ENCODE assay signal across 9 mouse cellular contexts in the genomic region with DNA sequence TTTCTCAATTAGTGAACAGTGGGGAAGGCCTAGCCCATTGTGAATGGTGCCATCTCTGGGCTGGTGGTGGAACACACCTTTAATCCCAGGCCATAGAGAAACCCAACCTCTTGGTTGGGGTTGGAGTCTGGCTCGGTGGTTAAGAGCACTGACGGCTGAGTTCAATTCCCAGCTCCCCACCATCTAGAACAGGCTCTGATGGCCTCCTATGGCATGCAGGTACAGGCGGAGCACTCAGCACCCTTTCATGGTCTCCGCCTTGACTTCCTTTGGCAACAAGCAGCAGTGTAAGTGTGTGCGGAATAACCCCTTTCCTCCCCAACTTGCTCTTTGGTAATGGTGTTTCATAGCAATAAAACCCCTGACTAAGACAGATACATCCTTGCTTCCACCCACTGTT. TPM values are rescaled to one million over a fixed set of nuclear protein-coding genes. Genes with fewer than 3 reads are reported as not detected.
DNase-seq lines count a peak whose midpoint lies in the region; ATAC-seq and TF ChIP-seq lines count a peak whose summit lies in the region.
"Had no signal": no experiment of that assay in that cellular context is flagged by ENCODE, and none has a peak within 500 bp of the region (broad histone marks: within the 10 kb centered on the region; RNA-seq: fewer than 3 reads in every experiment).

No protein-coding gene starts in this region.

- peaks cover 77% of the 10 kb centered on the region for H3K4me1 ChIP-seq in megakaryocyte, embryonic 14.5 days
- peaks cover 27% of the 10 kb centered on the region for H3K4me1 ChIP-seq in forebrain, embryonic 12.5 days
- peaks cover 30% of the 10 kb centered on the region for H3K4me1 ChIP-seq in limb, embryonic 15.5 days
- peaks cover 6% of the 10 kb centered on the region; the same call in 1 of the 2 replicates for H3K4me1 ChIP-seq in stomach, postnatal 0 days (replicated peaks; ENCODE audit: control insufficient read depth, insufficient read depth)
- H3K4me1 ChIP-seq in kidney, adult 2 months (ENCODE audit: control insufficient read depth, insufficient read depth, low read length): peaks cover 13% of the 10 kb centered on the region; the same call in 1 of the 2 replicates

- peak overlapping the region; percentile 95 for H3K9ac ChIP-seq in forebrain, embryonic 12.5 days
- no peak overlapping the region; the same call in 1 of the 2 replicates for H3K9ac ChIP-seq in limb, embryonic 15.5 days
- H3K9ac ChIP-seq in stomach, postnatal 0 days (ENCODE audit: low read length): peak overlapping the region; percentile 81

- no peaks in the 10 kb centered on the region for H3K9me3 ChIP-seq in megakaryocyte, embryonic 14.5 days
- H3K9me3 ChIP-seq in forebrain, embryonic 12.5 days: no peaks in the 10 kb centered on the region
- no peaks in the 10 kb centered on the region for H3K9me3 ChIP-seq in limb, embryonic 15.5 days
- no peaks in the 10 kb centered on the region for H3K9me3 ChIP-seq in stomach, postnatal 0 days (ENCODE audit: control insufficient read depth, low read length)

- peak overlapping the region; percentile 87 for H3K4me2 ChIP-seq in forebrain, embryonic 12.5 days
- peak overlapping the region; percentile 74 for H3K4me2 ChIP-seq in limb, embryonic 15.5 days
- peak overlapping the region; percentile 63 for H3K4me2 ChIP-seq in stomach, postnatal 0 days (replicated peaks; ENCODE audit: low read depth)

- peak overlapping the region; percentile 92 for H3K4me3 ChIP-seq in megakaryocyte, embryonic 14.5 days (replicated peaks)
- peak overlapping the region; percentile 93 for H3K4me3 ChIP-seq in forebrain, embryonic 12.5 days (replicated peaks)
- H3K4me3 ChIP-seq in limb, embryonic 15.5 days: peak overlapping the region; percentile 69
- H3K4me3 ChIP-seq in stomach, postnatal 0 days (ENCODE audit: low read depth, low read length): peak overlapping the region; percentile 76; the same call in 1 of the 2 replicates
- no peak overlapping the region for H3K4me3 ChIP-seq in kidney, adult 2 months (ENCODE audit: insufficient read depth, low read depth, low read length)

- TF ChIP-seq EP300 in stomach, postnatal 0 days (optimal IDR thresholded peaks at IDR 0.05): no peak

- TF ChIP-seq CTCF in stomach, postnatal 0 days (IDR thresholded peaks at IDR 0.05; ENCODE audit: low read depth): no peak
- no peak for TF ChIP-seq CTCF in kidney, adult 2 months (conservative IDR thresholded peaks at IDR 0.05; ENCODE audit: insufficient read depth, insufficient read length, low read depth, low read length)

- WGBS in forebrain, embryonic 12.5 days: 82% methylated on average over 5 of the region's 5 CpGs
- WGBS in limb, embryonic 15.5 days: 66% methylated on average over 5 of the region's 5 CpGs
- WGBS in stomach, postnatal 0 days: 42% methylated on average over 5 of the region's 5 CpGs
- 65% methylated on average over 5 of the region's 5 CpGs for WGBS in kidney, adult 2 months

- ATAC-seq in megakaryocyte, adult 5-6 weeks (ENCODE audit: poor library complexity, severe bottlenecking): no peak
- no peak for ATAC-seq in forebrain, embryonic 12.5 days (ENCODE audit: low FRiP score)
- no peak for ATAC-seq in limb, embryonic 15.5 days (ENCODE audit: insufficient number of reproducible peaks, low FRiP score, low TSS enrichment, low read depth)
- ATAC-seq in stomach, postnatal 0 days (ENCODE audit: low FRiP score, low TSS enrichment): no peak

- no peak for DNase-seq in stomach, postnatal 0 days (ENCODE audit: low spot score)
- DNase-seq in adrenal gland, postnatal 10 days: no peak
- no peak for DNase-seq in kidney, adult 2 months

- TF ChIP-seq POLR2A in kidney, adult 2 months (IDR thresholded peaks at IDR 0.05; ENCODE audit: low read depth, low read length): no peak

- 0 out of 2 replicates have a peak overlapping the region, but pooled peaks have one; percentile 54 for H3K27ac ChIP-seq in forebrain, embryonic 12.5 days
- H3K27ac ChIP-seq in limb, embryonic 15.5 days: 0 out of 2 replicates have a peak overlapping the region, but pooled peaks have one; percentile 7
- H3K27ac ChIP-seq in stomach, postnatal 0 days (replicated peaks): peak overlapping the region; percentile 92; the same call in 1 of the 2 replicates
- H3K27ac ChIP-seq in kidney, adult 2 months (ENCODE audit: insufficient read depth, low read depth, low read length): no peak overlapping the region

- peaks cover 54% of the 10 kb centered on the region for H3K36me3 ChIP-seq in megakaryocyte, embryonic 14.5 days (replicated peaks; ENCODE audit: low read length)
- H3K36me3 ChIP-seq in forebrain, embryonic 12.5 days (replicated peaks): peaks cover 51% of the 10 kb centered on the region
- H3K36me3 ChIP-seq in limb, embryonic 15.5 days: peaks cover 46% of the 10 kb centered on the region
- H3K36me3 ChIP-seq in stomach, postnatal 0 days (ENCODE audit: control insufficient read depth, insufficient read depth, low read length): peaks cover 18% of the 10 kb centered on the region
- no peaks in the 10 kb centered on the region for H3K36me3 ChIP-seq in kidney, adult 2 months (ENCODE audit: control insufficient read depth, insufficient read depth, low read length)

- H3K27me3 ChIP-seq in megakaryocyte, embryonic 14.5 days (replicated peaks): no peaks in the 10 kb centered on the region
- H3K27me3 ChIP-seq in forebrain, embryonic 12.5 days: no peaks in the 10 kb centered on the region
- H3K27me3 ChIP-seq in limb, embryonic 15.5 days: no peaks in the 10 kb centered on the region
- no peaks in the 10 kb centered on the region for H3K27me3 ChIP-seq in stomach, postnatal 0 days (ENCODE audit: control insufficient read depth, insufficient read depth, low read length)
- no peaks in the 10 kb centered on the region for H3K27me3 ChIP-seq in kidney, adult 2 months (replicated peaks; ENCODE audit: control insufficient read depth, insufficient read depth, low read length)

RNA-seq across cellular contexts. Expression of gene Fam69b, which starts 10.3 kb away (rescaled TPM):
- polyA plus RNA-seq in megakaryocyte, embryonic 14.5 days (2012; ENCODE audit: insufficient read depth, low replicate concordance): 1.2 TPM in 1 of 2 replicates, not detected in the other
- total RNA-seq in megakaryocyte, adult 5-6 weeks (2015): 0.33 TPM in 1 of 2 replicates, not detected in the other
- total RNA-seq in megakaryocyte, adult 5-6 weeks (2017): 0.11 and 0.33 TPM in 2 replicates
- polyA plus RNA-seq in forebrain, embryonic 12.5 days (2016; fragmentation: Nextera tagmentation; extraction: Ambion mirVana): 67.1 and 67.2 TPM in 2 replicates
- polyA plus RNA-seq in limb, embryonic 15.5 days (2015; fragmentation: Nextera tagmentation; extraction: Ambion mirVana): 32.0 and 42.8 TPM in 2 replicates
- polyA plus RNA-seq in stomach, postnatal 0 days (2015; fragmentation: Nextera tagmentation; extraction: Ambion mirVana): 10.9 and 13.4 TPM in 2 replicates
- 10 to 100 TPM in 1 of 2 experiments, 1 to 10 TPM in 1; 9.1 to 17.1 TPM for total RNA-seq in adrenal gland, postnatal 10 days (2021)
- 12.2 and 14.5 TPM in 2 replicates for polyA plus RNA-seq in kidney, adult 2 months (2012; rRNA removed)

RNA-seq across cellular contexts. Expression of gene Lcn4, which starts 32.5 kb away (rescaled TPM):
- not detected in 2 replicates for polyA plus RNA-seq in megakaryocyte, embryonic 14.5 days (2012; ENCODE audit: insufficient read depth, low replicate concordance)
- 0.96 TPM in 1 of 2 replicates, not detected in the other for total RNA-seq in megakaryocyte, adult 5-6 weeks (2015)
- total RNA-seq in megakaryocyte, adult 5-6 weeks (2017): not detected in 2 replicates
- not detected in 2 replicates for polyA plus RNA-seq in forebrain, embryonic 12.5 days (2016; fragmentation: Nextera tagmentation; extraction: Ambion mirVana)
- polyA plus RNA-seq in limb, embryonic 15.5 days (2015; fragmentation: Nextera tagmentation; extraction: Ambion mirVana): not detected in 2 replicates
- polyA plus RNA-seq in stomach, postnatal 0 days (2015; fragmentation: Nextera tagmentation; extraction: Ambion mirVana): not detected in 2 replicates
- not detected for total RNA-seq in adrenal gland, postnatal 10 days (2021)
- 0.34 TPM in 1 of 2 replicates, not detected in the other for polyA plus RNA-seq in kidney, adult 2 months (2012; rRNA removed)
- polyA plus RNA-seq: brain, embryonic 14.5 days had no signal

RNA-seq across cellular contexts. Expression of gene Agpat2, which starts 34.4 kb away (rescaled TPM):
- 34.1 and 41.8 TPM in 2 replicates for polyA plus RNA-seq in megakaryocyte, embryonic 14.5 days (2012; ENCODE audit: insufficient read depth, low replicate concordance)
- total RNA-seq in megakaryocyte, adult 5-6 weeks (2015): 37.0 and 41.9 TPM in 2 replicates
- 38.1 and 43.6 TPM in 2 replicates for total RNA-seq in megakaryocyte, adult 5-6 weeks (2017)
- polyA plus RNA-seq in forebrain, embryonic 12.5 days (2016; fragmentation: Nextera tagmentation; extraction: Ambion mirVana): 5.4 and 6.7 TPM in 2 replicates
- polyA plus RNA-seq in limb, embryonic 15.5 days (2015; fragmentation: Nextera tagmentation; extraction: Ambion mirVana): 31.5 and 36.3 TPM in 2 replicates
- polyA plus RNA-seq in stomach, postnatal 0 days (2015; fragmentation: Nextera tagmentation; extraction: Ambion mirVana): 109 and 120 TPM in 2 replicates
- 100 to 1,000 TPM; 333 to 433 TPM for total RNA-seq in adrenal gland, postnatal 10 days (2021)
- polyA plus RNA-seq in kidney, adult 2 months (2012; rRNA removed): 165 and 192 TPM in 2 replicates

RNA-seq across cellular contexts. Expression of gene Gm20532, which starts 52.1 kb away (rescaled TPM):
- polyA plus RNA-seq in megakaryocyte, embryonic 14.5 days (2012; ENCODE audit: insufficient read depth, low replicate concordance): not detected in 2 replicates
- total RNA-seq in megakaryocyte, adult 5-6 weeks (2015): 0.36 TPM in 1 of 2 replicates, not detected in the other
- total RNA-seq in megakaryocyte, adult 5-6 weeks (2017): not detected in 2 replicates
- polyA plus RNA-seq in forebrain, embryonic 12.5 days (2016; fragmentation: Nextera tagmentation; extraction: Ambion mirVana): not detected in 2 replicates
- polyA plus RNA-seq in limb, embryonic 15.5 days (2015; fragmentation: Nextera tagmentation; extraction: Ambion mirVana): 0.24 TPM in 1 of 2 replicates, not detected in the other
- polyA plus RNA-seq in stomach, postnatal 0 days (2015; fragmentation: Nextera tagmentation; extraction: Ambion mirVana): 0.18 TPM in 1 of 2 replicates, not detected in the other
- not detected for total RNA-seq in adrenal gland, postnatal 10 days (2021)
- polyA plus RNA-seq in kidney, adult 2 months (2012; rRNA removed): not detected in 2 replicates
- polyA plus RNA-seq: brain, embryonic 14.5 days; large intestine, adult 2 months had no signal

RNA-seq across cellular contexts. Expression of gene Egfl7, which starts 58.8 kb away (rescaled TPM):
- polyA plus RNA-seq in megakaryocyte, embryonic 14.5 days (2012; ENCODE audit: insufficient read depth, low replicate concordance): 19.7 and 90.5 TPM in 2 replicates
- total RNA-seq in megakaryocyte, adult 5-6 weeks (2015): 1.6 and 3.1 TPM in 2 replicates
- total RNA-seq in megakaryocyte, adult 5-6 weeks (2017): 3.7 and 3.9 TPM in 2 replicates
- polyA plus RNA-seq in forebrain, embryonic 12.5 days (2016; fragmentation: Nextera tagmentation; extraction: Ambion mirVana): 47.9 and 54.9 TPM in 2 replicates
- 107 and 122 TPM in 2 replicates for polyA plus RNA-seq in limb, embryonic 15.5 days (2015; fragmentation: Nextera tagmentation; extraction: Ambion mirVana)
- 49.7 and 54.3 TPM in 2 replicates for polyA plus RNA-seq in stomach, postnatal 0 days (2015; fragmentation: Nextera tagmentation; extraction: Ambion mirVana)
- 100 to 1,000 TPM; 210 to 304 TPM for total RNA-seq in adrenal gland, postnatal 10 days (2021)
- polyA plus RNA-seq in kidney, adult 2 months (2012; rRNA removed): 297 and 304 TPM in 2 replicates
